Mouse (Mus musculus) Muller cell, postnatal 12 days (primary cell): ENCODE results near the gene Rftn1.
A peak's percentile ranks its signal among the peaks of the same experiment; 100 is the strongest.

Experiments
- DNase-seq: peaks from one replicate; pipeline ENCODE4 v3.0.0-alpha.2; 2015; ENCODE audit errors: inconsistent ontology term

The Rftn1 gene

GRCm38 (mm10) chr17:50021400-50021799 lies 169.1 kb downstream of the Rftn1 start:
- no peak for DNase-seq

- peak; percentile 62 for DNase-seq
Measured at GRCm38 (mm10) chr17:50020211-50021001, 170.1 kb downstream of the Rftn1 start.

GRCm38 (mm10) chr17:50019819-50020210 lies 170.7 kb downstream of the Rftn1 start:
- DNase-seq: peak; percentile 17

- peak; percentile 52 for DNase-seq
Measured at GRCm38 (mm10) chr17:50019090-50019489, 171.4 kb downstream of the Rftn1 start.

GRCm38 (mm10) chr17:50014708-50015107 lies 175.8 kb downstream of the Rftn1 start:
- DNase-seq: no peak

- DNase-seq: no peak
Measured at GRCm38 (mm10) chr17:50013848-50014247, 176.6 kb downstream of the Rftn1 start.

GRCm38 (mm10) chr17:50010096-50010495 lies 180.4 kb downstream of the Rftn1 start:
- DNase-seq: no peak

- DNase-seq: peak; percentile 68
Measured at GRCm38 (mm10) chr17:50006721-50007351, 183.6 kb downstream of the Rftn1 start.

- DNase-seq: no peak
Measured at GRCm38 (mm10) chr17:50006338-50006720, 184.1 kb downstream of the Rftn1 start.

GRCm38 (mm10) chr17:50003156-50003555 lies 187.3 kb downstream of the Rftn1 start:
- DNase-seq: no peak

GRCm38 (mm10) chr17:50002171-50002570 lies 188.3 kb downstream of the Rftn1 start:
- DNase-seq: peak; percentile 7

- DNase-seq: no peak
Measured at GRCm38 (mm10) chr17:50001754-50002153, 188.7 kb downstream of the Rftn1 start.

- no peak for DNase-seq
Measured at GRCm38 (mm10) chr17:50000580-50000979, 189.9 kb downstream of the Rftn1 start.

GRCm38 (mm10) chr17:49996626-49997152 lies 193.8 kb downstream of the Rftn1 start:
- DNase-seq: no peak

- no peak for DNase-seq
Measured at GRCm38 (mm10) chr17:49996097-49996496, 194.4 kb downstream of the Rftn1 start.

GRCm38 (mm10) chr17:49995226-49995625 lies 195.2 kb downstream of the Rftn1 start:
- peak; percentile 6 for DNase-seq

- no peak for DNase-seq
Measured at GRCm38 (mm10) chr17:49993631-49994030, 196.8 kb downstream of the Rftn1 start.

GRCm38 (mm10) chr17:49992625-49993603 lies 197.6 kb downstream of the Rftn1 start:
- no peak for DNase-seq

- no peak for DNase-seq
Measured at GRCm38 (mm10) chr17:49989583-49989982, 200.9 kb downstream of the Rftn1 start.

GRCm38 (mm10) chr17:49987095-49987494 lies 203.4 kb downstream of the Rftn1 start:
- DNase-seq: no peak

GRCm38 (mm10) chr17:49983478-49983877 lies 207.0 kb downstream of the Rftn1 start:
- DNase-seq: no peak
